Mouse (Mus musculus) retina, postnatal 7 days (tissue): ENCODE data around the gene Gpbar1.
"Not testable (repeated sequence)": the region's sequence is repeated elsewhere in the genome, so short reads cannot be mapped to it uniquely, and the experiment has no call there.

ENCODE experiments used
- DNase-seq: peaks from one replicate; pipeline ENCODE4 v3.0.0-alpha.2; 2012; ENCODE audit warnings: low read depth, low spot score

Gpbar1 gene

GRCm38 (mm10) chr1:74277883-74278537, 340 bp upstream of the Gpbar1 start:
- DNase-seq, result no peak

DNA sequence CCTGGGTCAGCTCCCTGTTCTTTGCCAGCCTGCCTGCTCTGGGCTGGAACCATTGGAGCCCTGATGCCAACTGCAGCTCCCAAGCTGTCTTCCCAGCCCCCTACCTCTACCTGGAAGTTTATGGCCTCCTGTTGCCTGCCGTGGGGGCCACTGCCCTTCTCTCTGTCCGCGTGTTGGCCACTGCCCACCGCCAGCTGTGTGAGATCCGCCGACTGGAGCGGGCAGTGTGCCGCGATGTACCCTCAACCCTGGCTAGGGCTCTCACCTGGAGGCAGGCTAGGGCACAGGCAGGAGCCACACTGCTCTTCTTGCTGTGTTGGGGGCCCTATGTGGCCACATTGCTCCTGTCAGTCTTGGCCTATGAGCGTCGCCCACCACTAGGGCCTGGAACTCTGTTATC, 638 bp downstream of the Gpbar1 start:
- no peak for DNase-seq

GRCm38 (mm10) chr1:74280591-74281325, 2.4 kb downstream of the Gpbar1 start:
- no peak for DNase-seq

- DNase-seq, result no peak
Measured at GRCm38 (mm10) chr1:74281372-74281771, 3.0 kb downstream of the Gpbar1 start.

DNA sequence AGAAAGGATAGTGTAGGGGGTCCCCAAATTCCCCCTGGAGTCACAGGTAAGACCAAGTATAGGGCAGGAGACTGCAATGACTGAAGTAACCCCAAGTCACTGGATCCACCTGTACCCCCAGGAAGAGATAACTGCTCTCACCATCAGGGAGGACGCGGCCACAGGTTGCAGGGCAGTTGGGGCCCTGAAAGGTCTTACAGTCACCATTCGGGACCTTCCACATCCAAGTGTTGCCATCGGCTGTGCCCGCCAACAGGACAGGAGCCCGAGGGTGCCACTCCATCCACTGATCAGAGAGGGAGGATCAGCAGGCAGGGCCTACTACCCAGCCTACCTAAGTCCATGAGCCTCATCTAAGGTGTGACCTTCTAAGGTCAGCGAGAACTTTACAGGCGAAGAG, 3.5 kb downstream of the Gpbar1 start:
- DNase-seq, result no peak

DNA sequence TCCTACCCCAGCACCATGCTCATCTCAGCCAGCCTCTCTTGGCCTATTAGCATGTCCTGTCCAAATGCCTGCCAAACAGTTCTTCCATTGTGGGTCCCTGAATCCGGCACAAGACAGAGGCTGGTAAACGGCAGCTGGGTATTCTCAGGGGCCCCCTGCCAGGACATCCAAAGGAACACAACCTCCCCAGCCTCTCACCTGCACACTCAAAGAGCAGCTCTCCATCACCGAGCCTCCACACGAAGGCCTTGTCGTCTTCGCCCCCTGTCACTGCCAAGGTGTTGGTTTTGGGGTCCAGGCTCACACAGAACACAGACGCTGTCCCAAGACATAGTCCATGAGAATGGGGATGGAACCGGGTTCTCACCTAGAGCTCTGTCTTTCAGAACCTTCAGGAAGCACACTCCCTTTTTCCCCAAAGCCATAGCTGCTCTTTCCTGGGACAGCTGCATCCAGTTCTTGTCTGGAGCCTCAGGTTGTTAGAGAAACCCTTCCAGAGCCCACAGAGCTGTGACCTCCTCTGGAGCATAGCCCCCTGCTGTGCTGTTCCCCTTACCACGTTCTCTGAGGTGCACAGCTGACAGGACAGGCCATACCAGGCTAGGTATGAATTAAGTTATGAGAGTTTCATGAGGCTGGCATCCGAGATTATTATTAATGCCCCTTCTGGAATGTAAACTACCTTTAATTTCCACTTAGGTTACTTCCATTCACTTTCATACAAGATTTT, 4.7 kb downstream of the Gpbar1 start:
- DNase-seq, result no peak

DNA sequence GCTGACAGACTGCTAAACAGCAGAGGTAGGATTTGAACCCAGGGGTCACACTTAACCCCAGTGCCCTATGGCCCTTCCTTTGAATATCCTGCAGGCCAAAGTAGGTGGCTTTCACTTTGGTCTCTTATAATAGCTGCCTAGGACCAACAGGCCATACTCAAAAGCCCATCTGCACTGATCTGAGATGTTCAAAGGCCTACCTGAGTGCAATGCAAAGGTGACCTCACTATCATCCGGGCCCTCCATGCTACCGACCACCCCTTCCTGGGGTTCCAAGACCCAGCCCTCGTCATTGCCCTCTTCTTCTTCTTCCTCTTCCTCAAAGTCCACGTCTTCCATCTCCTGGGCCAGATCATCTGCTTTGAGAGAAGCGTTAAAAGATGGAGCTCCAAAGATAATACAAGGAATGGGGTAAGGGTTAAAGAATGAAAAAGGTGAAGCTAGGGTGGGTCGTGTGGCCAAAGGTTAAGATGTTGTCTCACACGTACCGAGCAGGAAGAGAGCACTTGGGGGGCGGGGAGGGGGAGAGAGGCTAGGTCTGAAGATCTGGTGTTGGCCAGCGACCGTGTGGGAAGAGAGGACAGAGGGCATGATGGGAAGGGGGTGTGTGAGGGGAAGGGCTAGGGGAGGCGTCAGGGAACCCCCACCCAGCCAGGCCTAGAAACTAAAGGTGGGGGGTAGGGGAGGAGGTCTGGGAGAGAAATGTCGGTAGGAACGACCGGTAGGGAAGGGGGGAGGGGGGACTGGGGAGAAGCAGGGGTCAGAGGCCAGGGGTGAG, 5.5 kb downstream of the Gpbar1 start:
- no peak for DNase-seq

DNA sequence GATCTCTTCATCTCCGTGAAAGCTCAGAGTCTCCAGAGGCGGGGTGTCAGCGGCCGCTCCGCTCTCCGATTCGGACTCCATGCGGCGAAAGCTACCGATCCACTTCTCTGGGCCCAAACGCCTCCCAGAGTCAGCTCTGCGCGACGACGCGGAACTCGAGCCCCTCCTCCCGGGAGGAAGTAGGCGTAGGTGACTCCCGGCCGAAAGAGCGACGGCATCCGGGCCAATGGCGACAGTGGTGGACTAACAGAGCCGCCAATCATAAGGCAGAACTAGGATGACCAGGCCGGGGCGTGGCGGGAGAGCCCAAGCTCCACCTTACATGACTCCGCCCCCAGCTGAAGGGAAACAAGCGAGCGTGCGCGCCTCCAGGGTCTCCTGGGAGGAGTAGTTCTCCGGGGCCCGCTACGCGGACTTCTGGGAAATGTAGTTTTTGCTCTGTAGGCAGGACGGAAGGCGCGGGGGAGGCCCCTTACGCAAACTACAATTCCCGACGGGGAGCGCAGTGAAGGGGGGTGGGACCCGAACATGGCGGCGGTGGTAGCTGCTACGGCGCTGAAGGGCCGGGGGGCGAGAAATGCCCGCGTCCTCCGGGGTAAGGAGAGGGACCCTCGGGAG, 6.3 kb downstream of the Gpbar1 start, which contains the start of the genes Aamp and Pnkd:
Gene Aamp, minus strand, starts transcription at position 196 of the 618 bp plus-strand sequence.
Gene Pnkd, plus strand, starts transcription at position 388 of the 618 bp plus-strand sequence.
- DNase-seq, result peak; percentile 100

DNA sequence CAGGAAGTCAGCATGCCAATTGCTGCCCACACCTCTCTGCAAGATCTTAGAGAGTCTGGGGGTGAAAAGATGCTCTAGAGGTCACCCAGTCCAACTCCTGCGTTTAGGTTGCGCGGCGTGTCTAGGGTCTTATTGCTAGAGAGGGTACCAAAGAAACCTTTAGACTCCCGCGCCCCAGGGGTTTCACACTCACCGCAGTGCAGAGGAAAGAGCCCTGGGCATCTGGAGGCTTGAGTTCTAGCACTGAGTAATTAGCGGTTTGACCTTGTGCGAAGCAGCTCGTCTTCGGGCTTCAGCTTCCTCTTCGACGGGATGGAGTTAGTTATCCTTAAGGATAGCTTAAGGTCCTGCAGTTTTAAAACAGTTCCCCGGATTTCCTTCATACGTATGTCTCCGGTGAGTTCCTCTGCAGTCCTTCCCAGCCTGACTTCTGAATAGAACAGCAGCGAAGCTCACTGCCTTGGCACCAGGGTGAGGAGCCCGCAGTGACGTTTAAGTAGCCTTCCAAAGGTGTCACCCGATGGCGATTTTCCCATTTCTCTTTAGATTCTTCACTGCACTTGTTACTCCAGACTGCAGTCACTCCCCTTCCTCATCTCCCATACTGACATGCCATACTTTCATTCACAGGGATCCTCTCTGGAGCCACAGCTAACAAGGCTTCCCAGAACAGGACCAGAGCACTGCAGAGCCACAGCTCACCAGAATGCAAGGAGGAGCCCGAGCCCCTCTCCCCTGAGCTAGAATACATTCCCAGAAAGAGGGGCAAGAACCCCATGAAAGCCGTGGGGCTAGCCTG, 7.1 kb downstream of the Gpbar1 start:
- DNase-seq, result no peak

GRCm38 (mm10) chr1:74286869-74287607, 8.7 kb downstream of the Gpbar1 start:
- not testable (repeated sequence) for DNase-seq

DNA sequence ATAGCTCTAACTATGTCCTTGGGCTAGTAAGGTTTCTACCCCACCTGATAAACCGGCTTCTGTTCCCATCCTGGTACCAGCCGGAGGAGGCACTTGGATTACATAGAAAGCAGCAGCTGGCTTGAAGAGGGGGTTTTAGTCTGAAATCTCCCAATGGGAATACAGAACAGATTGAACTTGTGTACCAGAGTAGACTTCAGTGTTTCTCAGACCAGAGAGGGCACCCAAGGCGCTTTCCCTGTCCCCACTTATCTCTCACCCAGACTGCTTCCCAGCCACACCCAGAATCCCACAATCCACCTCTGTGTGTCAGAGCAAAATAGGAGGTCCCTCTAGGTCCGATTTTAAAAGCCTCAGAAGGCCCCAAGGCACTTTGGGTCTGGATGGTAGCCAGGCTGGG, 10.0 kb downstream of the Gpbar1 start:
- DNase-seq, result no peak

DNA sequence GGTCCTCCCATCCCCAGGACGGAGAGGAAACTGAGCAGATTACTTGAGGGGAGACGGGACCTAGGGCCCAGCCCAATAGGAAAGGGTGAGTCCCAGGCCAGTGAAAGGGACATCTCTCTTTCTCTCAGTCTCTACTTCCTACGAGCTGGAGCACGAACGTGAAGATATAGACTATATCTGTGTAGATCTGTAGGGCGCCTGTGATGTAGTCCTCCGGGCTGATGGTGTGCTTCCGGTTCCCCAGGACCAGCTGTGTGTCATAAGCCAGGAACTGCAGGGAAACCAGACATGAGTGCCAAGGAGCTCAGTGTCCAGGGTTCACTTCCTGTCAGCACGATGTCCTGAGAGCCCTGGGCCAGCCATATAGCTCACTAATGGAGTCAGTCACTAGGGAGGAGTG, 10.9 kb downstream of the Gpbar1 start:
- no peak for DNase-seq

GRCm38 (mm10) chr1:74289740-74290139, 11.4 kb downstream of the Gpbar1 start:
- DNase-seq, result no peak

- no peak for DNase-seq
Measured at GRCm38 (mm10) chr1:74290141-74290540, 11.8 kb downstream of the Gpbar1 start.

DNA sequence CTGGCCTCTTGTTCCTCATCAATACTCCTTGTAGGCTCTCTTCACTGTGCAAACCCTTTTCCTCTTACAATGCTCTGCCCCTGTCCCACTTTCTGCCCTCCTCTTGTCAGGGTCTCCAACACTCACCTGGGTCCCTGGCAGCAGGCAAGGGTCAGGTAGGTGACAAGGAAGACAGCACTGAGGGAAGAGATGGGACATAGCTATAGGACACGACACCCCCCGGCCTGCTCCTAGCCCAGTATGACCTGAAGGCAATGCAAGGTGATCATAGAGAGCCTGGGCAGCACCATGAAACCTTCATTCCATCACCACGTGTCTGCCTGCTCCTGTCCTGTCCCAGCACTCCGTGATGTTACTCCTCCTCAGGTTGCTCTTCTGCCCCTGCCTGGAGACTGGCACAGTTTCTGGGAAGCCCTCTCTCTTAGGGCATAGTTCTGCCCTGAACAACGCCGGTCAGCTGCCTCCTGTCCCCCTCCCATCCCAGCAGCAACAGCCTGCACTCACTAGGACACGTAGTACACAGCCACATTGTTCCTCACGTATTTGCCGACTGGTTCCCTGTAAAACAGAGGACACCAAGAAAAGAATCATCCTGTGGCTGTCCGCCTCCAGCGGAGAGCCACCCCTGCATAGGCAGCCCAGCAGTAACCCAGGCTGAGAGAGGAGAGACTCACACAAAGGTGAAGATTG, 14.1 kb downstream of the Gpbar1 start:
- DNase-seq, result no peak

GRCm38 (mm10) chr1:74293306-74293960, 15.1 kb downstream of the Gpbar1 start:
- DNase-seq, result no peak

DNA sequence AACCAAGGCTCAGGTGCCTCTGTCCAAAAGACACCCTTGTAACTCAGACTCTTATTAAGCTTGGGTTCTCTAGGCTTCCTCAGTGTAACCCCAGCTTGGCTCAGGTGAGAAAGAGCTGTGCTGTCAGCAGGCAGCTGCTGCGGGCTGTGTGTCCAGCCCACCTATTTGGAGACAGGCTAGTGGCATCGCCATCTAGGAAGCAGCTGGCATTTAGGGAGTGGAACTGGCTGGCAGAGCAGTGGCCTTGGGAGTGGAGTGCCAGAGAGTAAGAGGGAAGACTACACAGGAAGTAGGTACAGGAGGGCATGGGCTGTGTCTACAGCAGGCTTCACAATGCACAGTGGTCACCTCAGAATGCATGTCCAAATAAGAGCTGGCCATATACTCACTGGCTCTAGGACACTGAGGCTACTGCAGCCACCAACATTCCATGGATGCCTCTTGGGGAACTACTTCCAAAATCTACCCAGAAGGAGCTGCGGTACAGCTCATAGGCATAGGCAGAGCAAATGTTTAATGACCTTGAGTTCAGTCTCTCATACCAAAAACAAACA, 15.8 kb downstream of the Gpbar1 start:
- DNase-seq, result no peak

- no peak for DNase-seq
Measured at GRCm38 (mm10) chr1:74294733-74295455, 16.5 kb downstream of the Gpbar1 start.
